Mouse (Mus musculus): ENCODE data around the gene Ubtd2. TPM values are rescaled to one million over a fixed set of nuclear protein-coding genes. Genes with fewer than 3 reads are reported as not detected.

The Ubtd2 gene
- polyA plus RNA-seq, 1 experiment, result 25.9 TPM

GRCm38 (mm10) chr11:32563660-32564059 is 108.5 kb downstream of the Ubtd2 start:
- Histone ChIP-seq H3K4me1 (ENCODE audit: control insufficient read depth, insufficient read depth, low read length) (peaks cover 4% of the 10 kb centered on the region), H3K4me3 (ENCODE audit: low read depth, low read length) (no peak overlapping the region), H3K9ac (ENCODE audit: low read depth, poor library complexity, severe bottlenecking) (no peak overlapping the region), H3K27ac (ENCODE audit: insufficient read depth, low read length) (no peak overlapping the region), H3K9me3 (replicated peaks; ENCODE audit: control insufficient read depth, insufficient read depth, low read length, poor library complexity, severe bottlenecking) (no peaks in the 10 kb centered on the region), H3K27me3 (ENCODE audit: control insufficient read depth, insufficient read depth, low read length, poor library complexity, severe bottlenecking) (no peaks in the 10 kb centered on the region), H3K36me3 (ENCODE audit: control insufficient read depth, insufficient read depth, low read length, poor library complexity, severe bottlenecking) (no peaks in the 10 kb centered on the region)
- TF ChIP-seq CTCF (IDR thresholded peaks at IDR 0.05; ENCODE audit: low read depth, low read length) (no peak), POLR2A (IDR thresholded peaks at IDR 0.05; ENCODE audit: insufficient read depth, low read length) (no peak), EP300 (IDR thresholded peaks at IDR 0.05; ENCODE audit: insufficient read depth, low read depth, low read length) (no peak)

GRCm38 (mm10) chr11:32564629-32565028 is 109.5 kb downstream of the Ubtd2 start:
- no peak for TF ChIP-seq EP300 (IDR thresholded peaks at IDR 0.05; ENCODE audit: insufficient read depth, low read depth, low read length)
- TF ChIP-seq CTCF (IDR thresholded peaks at IDR 0.05; ENCODE audit: low read depth, low read length), result no peak
- TF ChIP-seq POLR2A (IDR thresholded peaks at IDR 0.05; ENCODE audit: insufficient read depth, low read length), result no peak
- peaks cover 4% of the 10 kb centered on the region for H3K4me1 ChIP-seq (ENCODE audit: control insufficient read depth, insufficient read depth, low read length)
- H3K27me3 ChIP-seq (ENCODE audit: control insufficient read depth, insufficient read depth, low read length, poor library complexity, severe bottlenecking), result no peaks in the 10 kb centered on the region
- H3K9me3 ChIP-seq (replicated peaks; ENCODE audit: control insufficient read depth, insufficient read depth, low read length, poor library complexity, severe bottlenecking), result no peaks in the 10 kb centered on the region
- H3K36me3 ChIP-seq (ENCODE audit: control insufficient read depth, insufficient read depth, low read length, poor library complexity, severe bottlenecking), result no peaks in the 10 kb centered on the region
- no peak overlapping the region for H3K27ac ChIP-seq (ENCODE audit: insufficient read depth, low read length)
- H3K4me3 ChIP-seq (ENCODE audit: low read depth, low read length), result no peak overlapping the region
- H3K9ac ChIP-seq (ENCODE audit: low read depth, poor library complexity, severe bottlenecking), result no peak overlapping the region

- Histone ChIP-seq H3K4me1 (ENCODE audit: control insufficient read depth, insufficient read depth, low read length) (peaks cover 4% of the 10 kb centered on the region), H3K9me3 (replicated peaks; ENCODE audit: control insufficient read depth, insufficient read depth, low read length, poor library complexity, severe bottlenecking) (no peaks in the 10 kb centered on the region), H3K27ac (ENCODE audit: insufficient read depth, low read length) (no peak overlapping the region), H3K27me3 (ENCODE audit: control insufficient read depth, insufficient read depth, low read length, poor library complexity, severe bottlenecking) (no peaks in the 10 kb centered on the region), H3K4me3 (ENCODE audit: low read depth, low read length) (no peak overlapping the region), H3K36me3 (ENCODE audit: control insufficient read depth, insufficient read depth, low read length, poor library complexity, severe bottlenecking) (no peaks in the 10 kb centered on the region), H3K9ac (ENCODE audit: low read depth, poor library complexity, severe bottlenecking) (no peak overlapping the region)
- TF ChIP-seq EP300 (IDR thresholded peaks at IDR 0.05; ENCODE audit: insufficient read depth, low read depth, low read length), result no peak
- no peak for TF ChIP-seq POLR2A (IDR thresholded peaks at IDR 0.05; ENCODE audit: insufficient read depth, low read length)
- no peak for TF ChIP-seq CTCF (IDR thresholded peaks at IDR 0.05; ENCODE audit: low read depth, low read length)
Observed at GRCm38 (mm10) chr11:32565088-32565487, 109.9 kb downstream of the Ubtd2 start.

DNA sequence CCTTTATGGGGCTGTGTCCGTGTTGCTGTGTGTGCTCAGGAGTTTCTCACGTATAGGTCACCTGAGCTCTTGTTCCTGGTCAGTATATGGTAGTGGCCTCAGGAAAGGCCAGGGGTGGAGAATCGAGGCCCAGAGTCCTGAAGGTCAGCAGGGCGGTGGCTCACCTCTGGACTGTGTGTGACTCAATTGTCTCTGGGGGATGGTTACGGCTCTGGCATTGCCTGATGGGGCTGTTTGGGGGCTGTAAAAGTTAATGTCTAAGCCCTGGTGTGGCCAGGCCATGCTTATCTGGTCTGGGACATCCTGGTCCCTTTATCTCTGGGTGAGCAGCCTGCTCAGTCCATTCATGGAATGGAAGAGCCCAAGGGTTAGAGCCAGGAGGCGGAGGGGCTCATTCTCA is 111.0 kb downstream of the Ubtd2 start:
- Histone ChIP-seq H3K27me3 (ENCODE audit: control insufficient read depth, insufficient read depth, low read length, poor library complexity, severe bottlenecking) (no peaks in the 10 kb centered on the region), H3K9ac (ENCODE audit: low read depth, poor library complexity, severe bottlenecking) (no peak overlapping the region), H3K4me1 (ENCODE audit: control insufficient read depth, insufficient read depth, low read length) (peaks cover 4% of the 10 kb centered on the region), H3K9me3 (replicated peaks; ENCODE audit: control insufficient read depth, insufficient read depth, low read length, poor library complexity, severe bottlenecking) (no peaks in the 10 kb centered on the region), H3K27ac (ENCODE audit: insufficient read depth, low read length) (no peak overlapping the region), H3K36me3 (ENCODE audit: control insufficient read depth, insufficient read depth, low read length, poor library complexity, severe bottlenecking) (no peaks in the 10 kb centered on the region), H3K4me3 (ENCODE audit: low read depth, low read length) (no peak overlapping the region)
- TF ChIP-seq CTCF (IDR thresholded peaks at IDR 0.05; ENCODE audit: low read depth, low read length), result no peak
- TF ChIP-seq POLR2A (IDR thresholded peaks at IDR 0.05; ENCODE audit: insufficient read depth, low read length), result no peak
- TF ChIP-seq EP300 (IDR thresholded peaks at IDR 0.05; ENCODE audit: insufficient read depth, low read depth, low read length), result no peak

Other genes starting within 250 kb of the Ubtd2 start
- 30.4 and 32.3 TPM in 2 replicates for gene Snrnp25, start 250.0 kb upstream of the Ubtd2 start, polyA plus RNA-seq (2011; ENCODE audit: insufficient read depth, insufficient read length, low read depth, missing spikeins)
- gene Rhbdf1, start 233.1 kb upstream of the Ubtd2 start, polyA plus RNA-seq (2011; ENCODE audit: insufficient read depth, insufficient read length, low read depth, missing spikeins), result 26.8 and 33.3 TPM in 2 replicates
- gene Mpg, start 228.9 kb upstream of the Ubtd2 start, polyA plus RNA-seq (2011; ENCODE audit: insufficient read depth, insufficient read length, low read depth, missing spikeins), result 18.4 and 20.5 TPM in 2 replicates
- 31.5 and 31.6 TPM in 2 replicates for gene Nprl3, start 187.7 kb upstream of the Ubtd2 start, polyA plus RNA-seq (2011; ENCODE audit: insufficient read depth, insufficient read length, low read depth, missing spikeins)
- not detected in 2 replicates for gene Hba-x, start 179.0 kb upstream of the Ubtd2 start, polyA plus RNA-seq (2011; ENCODE audit: insufficient read depth, insufficient read length, low read depth, missing spikeins)
- gene Hba-a1, start 171.9 kb upstream of the Ubtd2 start, polyA plus RNA-seq (2011; ENCODE audit: insufficient read depth, insufficient read length, low read depth, missing spikeins), result 1.2 and 1.6 TPM in 2 replicates
- not detected in 2 replicates for gene Hbq1b, start 168.4 kb upstream of the Ubtd2 start, polyA plus RNA-seq (2011; ENCODE audit: insufficient read depth, insufficient read length, low read depth, missing spikeins)
- 5.6 and 10.3 TPM in 2 replicates for gene Hba-a2, start 158.9 kb upstream of the Ubtd2 start, polyA plus RNA-seq (2011; ENCODE audit: insufficient read depth, insufficient read length, low read depth, missing spikeins)
- not detected in 2 replicates for gene Hbq1a, start 155.3 kb upstream of the Ubtd2 start, polyA plus RNA-seq (2011; ENCODE audit: insufficient read depth, insufficient read length, low read depth, missing spikeins)
- 5.9 and 6.1 TPM in 2 replicates for gene Sh3pxd2b, start 107.5 kb upstream of the Ubtd2 start, polyA plus RNA-seq (2011; ENCODE audit: insufficient read depth, insufficient read length, low read depth, missing spikeins)
- gene Efcab9, start 76.7 kb downstream of the Ubtd2 start, polyA plus RNA-seq (2011; ENCODE audit: insufficient read depth, insufficient read length, low read depth, missing spikeins), result not detected in 2 replicates
- 7.2 and 7.3 TPM in 2 replicates for gene Stk10, start 77.9 kb downstream of the Ubtd2 start, polyA plus RNA-seq (2011; ENCODE audit: insufficient read depth, insufficient read length, low read depth, missing spikeins)
- gene Fbxw11, start 187.4 kb downstream of the Ubtd2 start, polyA plus RNA-seq (2011; ENCODE audit: insufficient read depth, insufficient read length, low read depth, missing spikeins), result 59.6 and 65.0 TPM in 2 replicates

Data from ES-Bruce4 (cell line).